Mouse (Mus musculus) bone marrow, adult 2 months (tissue): ENCODE results near the gene Gm49396. TPM values are rescaled to one million over a fixed set of nuclear protein-coding genes. Genes with fewer than 3 reads are reported as not detected.

Experiments
- H3K27ac ChIP-seq: fragments of 200-500 bp; 2 replicates; pipeline ENCODE4 v1.5.1; 2012; ENCODE audit warnings: low read depth, mild to moderate bottlenecking, control low read depth, inconsistent platforms, low read length; ENCODE audit not compliant: control insufficient read depth, poor library complexity, insufficient read depth
- H3K4me1 ChIP-seq: fragments of 200-500 bp; 2 replicates; pipeline ENCODE4 v1.6.1; 2011; ENCODE audit warnings: low read length; ENCODE audit not compliant: control insufficient read depth, insufficient read depth
- H3K4me3 ChIP-seq: fragments of 200-500 bp; replicated peaks from 2 replicates; pipeline ENCODE3; 2011; ENCODE audit warnings: mild to moderate bottlenecking, low read depth, low read length, control low read depth; ENCODE audit not compliant: control insufficient read depth
- CTCF ChIP-seq: fragments of 200-500 bp; IDR thresholded peaks from 2 replicates; pipeline ENCODE4 v1.5.1; 2011; ENCODE audit warnings: low read length, control low read depth; ENCODE audit not compliant: control insufficient read depth, insufficient read depth
- POLR2A ChIP-seq: fragments of 200-500 bp; IDR thresholded peaks from 2 replicates; pipeline ENCODE4 v1.6.1; 2011; ENCODE audit warnings: low read depth, mild to moderate bottlenecking, control low read depth, low read length, borderline replicate concordance; ENCODE audit not compliant: control insufficient read depth
- WGBS: fragments of 180-500 bp; shearing (Covaris S2); methylation state at CpG from one replicate; pipeline ENCODE4 v1.1.7; 2018; 5-methylcytosine and 5-hydroxymethylcytosine counted together
- polyA plus RNA-seq: library from polyadenylated mRNA; stranded (reverse); fragments of >200 nt; gene quantifications from 2 replicates; pipeline ENCODE4 v1.2.4, GENCODE M21; 2011; ENCODE audit warnings: low replicate concordance; ENCODE audit not compliant: missing spikeins, insufficient read depth, insufficient read length

The Gm49396 gene
- polyA plus RNA-seq, 1 experiment: 11.0 TPM

GRCm38 (mm10) chr7:30526399-30526798 lies 36.7 kb upstream of the Gm49396 start:
- no peak overlapping the region for H3K27ac ChIP-seq
- TF ChIP-seq CTCF (no peak), POLR2A (no peak)
- WGBS: 89% methylated on average over 17 of the region's 17 CpGs

GRCm38 (mm10) chr7:30526981-30527380 lies 36.2 kb upstream of the Gm49396 start:
- H3K27ac ChIP-seq: no peak overlapping the region
- TF ChIP-seq CTCF (no peak), POLR2A (no peak)
- H3K4me1 ChIP-seq: no peaks in the 10 kb centered on the region
- 92% methylated on average over 14 of the region's 14 CpGs for WGBS
- H3K4me3 ChIP-seq: no peak overlapping the region

More at GRCm38 (mm10) chr7:30526399-30526798, 36.7 kb upstream of the Gm49396 start:
- no peaks in the 10 kb centered on the region for H3K4me1 ChIP-seq
- H3K4me3 ChIP-seq: no peak overlapping the region

GRCm38 (mm10) chr7:30531291-30531815 lies 31.8 kb upstream of the Gm49396 start:
- no peak overlapping the region for H3K4me3 ChIP-seq
- no peak overlapping the region for H3K27ac ChIP-seq
- H3K4me1 ChIP-seq: no peaks in the 10 kb centered on the region
- TF ChIP-seq CTCF (no peak), POLR2A (no peak)
- WGBS: 87% methylated on average over 9 of the region's 9 CpGs

GRCm38 (mm10) chr7:30532931-30533330 lies 30.2 kb upstream of the Gm49396 start:
- Histone ChIP-seq H3K4me3 (no peak overlapping the region), H3K4me1 (no peaks in the 10 kb centered on the region), H3K27ac (no peak overlapping the region)
- 80% methylated on average over 8 of the region's 8 CpGs for WGBS
- TF ChIP-seq CTCF (no peak), POLR2A (no peak)

GRCm38 (mm10) chr7:30533941-30534632 lies 29.1 kb upstream of the Gm49396 start:
- no peak for TF ChIP-seq CTCF
- TF ChIP-seq POLR2A: no peak

GRCm38 (mm10) chr7:30534633-30535577 lies 28.2 kb upstream of the Gm49396 start, which contains the start of gene Arhgap33:
Gene Arhgap33, minus strand, starts transcription at chr7:30535060.
- H3K4me3 ChIP-seq: peak within 1 kb of the TSS; percentile 77
- H3K27ac ChIP-seq: peak within 1 kb of the TSS; percentile 73
- under 1% methylated on average over 84 of the region's 84 CpGs for WGBS
- peak; percentile 73; the same call in 1 of the 2 replicates for TF ChIP-seq POLR2A
- TF ChIP-seq CTCF: no peak
- H3K4me1 ChIP-seq: no peaks in the 10 kb centered on the region

More at GRCm38 (mm10) chr7:30533941-30534632, 29.1 kb upstream of the Gm49396 start:
- Histone ChIP-seq H3K27ac (no peak overlapping the region; the same call in 1 of the 2 replicates), H3K4me3 (peak overlapping the region; percentile 77), H3K4me1 (no peaks in the 10 kb centered on the region)
- WGBS: 31% methylated on average over 26 of the region's 26 CpGs

GRCm38 (mm10) chr7:30540572-30540971 lies 22.6 kb upstream of the Gm49396 start:
- TF ChIP-seq POLR2A: no peak
- no peak for TF ChIP-seq CTCF
- Histone ChIP-seq H3K27ac (no peak overlapping the region), H3K4me1 (no peaks in the 10 kb centered on the region; the same call in 1 of the 2 replicates), H3K4me3 (no peak overlapping the region)
- WGBS: 93% methylated on average over 7 of the region's 7 CpGs

GRCm38 (mm10) chr7:30544327-30544726 lies 18.8 kb upstream of the Gm49396 start:
- WGBS: 68% methylated on average over 2 of the region's 2 CpGs
- Histone ChIP-seq H3K27ac (no peak overlapping the region), H3K4me1 (no peaks in the 10 kb centered on the region; the same call in 1 of the 2 replicates), H3K4me3 (no peak overlapping the region)
- no peak for TF ChIP-seq CTCF
- no peak for TF ChIP-seq POLR2A
